Mouse (Mus musculus) CD4-positive helper T cell, adult 2 months (primary cell): ENCODE measurements around the gene Epha10.

Source experiments
- DNase-seq: peaks from one replicate; pipeline ENCODE4 v3.0.0-alpha.2; 2012; ENCODE audit warnings: low read depth, missing footprints, low spot score

Epha10 gene

GRCm38 (mm10) chr4:124880599-124880998, at the start of gene Epha10:
TSS of gene Epha10 (plus strand) at chr4:124880899.
- no peak for DNase-seq

- DNase-seq: no peak
Measured at GRCm38 (mm10) chr4:124832796-124833195, 47.9 kb upstream of the Epha10 start.

- DNase-seq: no peak
Measured at GRCm38 (mm10) chr4:124838035-124838700, 42.5 kb upstream of the Epha10 start.

- peak; percentile 21 for DNase-seq
Measured at GRCm38 (mm10) chr4:124840998-124841397, 39.7 kb upstream of the Epha10 start.

GRCm38 (mm10) chr4:124843493-124843892, 37.2 kb upstream of the Epha10 start:
- peak; percentile 50 for DNase-seq

GRCm38 (mm10) chr4:124847573-124847972, 33.1 kb upstream of the Epha10 start:
- peak; percentile 74 for DNase-seq

- no peak for DNase-seq
Measured at GRCm38 (mm10) chr4:124849631-124850260, 31.0 kb upstream of the Epha10 start.

GRCm38 (mm10) chr4:124850261-124850913, 30.3 kb upstream of the Epha10 start, which contains the start of gene Yrdc:
TSS of gene Yrdc (plus strand) at chr4:124850679.
- peak; percentile 94 for DNase-seq

GRCm38 (mm10) chr4:124850933-124851658, 29.6 kb upstream of the Epha10 start, which contains the start of gene 1110065P20Rik:
TSS of gene 1110065P20Rik (minus strand) at chr4:124851196.
- peak; percentile 87 for DNase-seq

- DNase-seq: no peak
Measured at GRCm38 (mm10) chr4:124856294-124856693, 24.4 kb upstream of the Epha10 start.

GRCm38 (mm10) chr4:124858370-124858769, 22.3 kb upstream of the Epha10 start:
- no peak for DNase-seq

- peak; percentile 42 for DNase-seq
Measured at GRCm38 (mm10) chr4:124860446-124860845, 20.3 kb upstream of the Epha10 start.

- DNase-seq: no peak
Measured at GRCm38 (mm10) chr4:124861283-124862188, 19.2 kb upstream of the Epha10 start, which contains the start of gene Maneal. TSS of gene Maneal (minus strand) at chr4:124862171.

GRCm38 (mm10) chr4:124872719-124873118, 8.0 kb upstream of the Epha10 start:
- no peak for DNase-seq

- no peak for DNase-seq
Measured at GRCm38 (mm10) chr4:124881341-124881908, 726 bp downstream of the Epha10 start.

- DNase-seq: no peak
Measured at GRCm38 (mm10) chr4:124882151-124882729, 1.5 kb downstream of the Epha10 start.

- no peak for DNase-seq
Measured at GRCm38 (mm10) chr4:124888702-124889101, 8.0 kb downstream of the Epha10 start.

- no peak for DNase-seq
Measured at GRCm38 (mm10) chr4:124889935-124890334, 9.2 kb downstream of the Epha10 start.

- DNase-seq: no peak
Measured at GRCm38 (mm10) chr4:124890831-124891230, 10.1 kb downstream of the Epha10 start.

- DNase-seq: no peak
Measured at GRCm38 (mm10) chr4:124893769-124894168, 13.1 kb downstream of the Epha10 start.
